Mouse (Mus musculus) spleen, postnatal 10 days (tissue): ENCODE results near the gene Aldh16a1.
"Not testable (repeated sequence)": the region's sequence is repeated elsewhere in the genome, so short reads cannot be mapped to it uniquely, and the experiment has no call there.

Source experiments
- DNase-seq, 2 experiments: peaks; one replicate each; pipeline ENCODE4 v3.0.0; 2021 to 2022; ENCODE audit warnings: low spot score in 2 of 2

The Aldh16a1 gene

GRCm38 (mm10) chr7:45134544-45135026 is 19.8 kb downstream of the Aldh16a1 start:
- DNase-seq, result peak; percentile 54 to 80

- no peak for DNase-seq
These were observed 20.8 kb downstream of the Aldh16a1 start for GRCm38 (mm10) chr7:45133446-45134159.

GRCm38 (mm10) chr7:45131850-45132249 is 22.5 kb downstream of the Aldh16a1 start:
- DNase-seq, result no peak

- no peak for DNase-seq
These were observed 24.4 kb downstream of the Aldh16a1 start for GRCm38 (mm10) chr7:45129776-45130512.

GRCm38 (mm10) chr7:45129318-45129717 is 25.1 kb downstream of the Aldh16a1 start:
- peak in 1 of 2 experiments; percentile 59 for DNase-seq

- DNase-seq, result peak; percentile 96 to 98
These were observed 25.6 kb downstream of the Aldh16a1 start, which contains the start of gene Rpl13a for GRCm38 (mm10) chr7:45128624-45129246. Rpl13a (minus strand) TSS chr7:45128761.

- no peak for DNase-seq
These were observed 26.6 kb downstream of the Aldh16a1 start for GRCm38 (mm10) chr7:45127700-45128224.

GRCm38 (mm10) chr7:45126844-45127699 is 27.3 kb downstream of the Aldh16a1 start:
- DNase-seq, result no peak

- no peak for DNase-seq
These were observed 28.1 kb downstream of the Aldh16a1 start for GRCm38 (mm10) chr7:45126147-45126843.

GRCm38 (mm10) chr7:45125649-45126048 is 28.7 kb downstream of the Aldh16a1 start:
- DNase-seq, result not testable (repeated sequence)

- no peak for DNase-seq
These were observed 29.2 kb downstream of the Aldh16a1 start for GRCm38 (mm10) chr7:45125144-45125600.

GRCm38 (mm10) chr7:45124224-45125143 is 29.9 kb downstream of the Aldh16a1 start, which contains the start of gene Rps11:
Rps11 (minus strand) TSS chr7:45124439.
- peak; percentile 91 to 98 for DNase-seq

- peak in 1 of 2 experiments; percentile 68 for DNase-seq
These were observed 31.2 kb downstream of the Aldh16a1 start for GRCm38 (mm10) chr7:45123186-45123570.

GRCm38 (mm10) chr7:45122561-45123185 is 31.7 kb downstream of the Aldh16a1 start:
- no peak for DNase-seq

GRCm38 (mm10) chr7:45121966-45122365 is 32.4 kb downstream of the Aldh16a1 start:
- DNase-seq, result no peak

- peak; percentile 45 to 80 for DNase-seq
These were observed 33.0 kb downstream of the Aldh16a1 start for GRCm38 (mm10) chr7:45121404-45121803.

GRCm38 (mm10) chr7:45119780-45120709 is 34.3 kb downstream of the Aldh16a1 start:
- no peak for DNase-seq

GRCm38 (mm10) chr7:45118336-45118735 is 36.0 kb downstream of the Aldh16a1 start:
- DNase-seq, result no peak
